Mouse (Mus musculus) kidney, adult 18-20 months (tissue): Measurements from ENCODE around the gene Ppm1l.

Experiments used
- DNase-seq: peaks from one replicate; pipeline ENCODE4 v3.0.0; 2021

Gene Ppm1l

DNA sequence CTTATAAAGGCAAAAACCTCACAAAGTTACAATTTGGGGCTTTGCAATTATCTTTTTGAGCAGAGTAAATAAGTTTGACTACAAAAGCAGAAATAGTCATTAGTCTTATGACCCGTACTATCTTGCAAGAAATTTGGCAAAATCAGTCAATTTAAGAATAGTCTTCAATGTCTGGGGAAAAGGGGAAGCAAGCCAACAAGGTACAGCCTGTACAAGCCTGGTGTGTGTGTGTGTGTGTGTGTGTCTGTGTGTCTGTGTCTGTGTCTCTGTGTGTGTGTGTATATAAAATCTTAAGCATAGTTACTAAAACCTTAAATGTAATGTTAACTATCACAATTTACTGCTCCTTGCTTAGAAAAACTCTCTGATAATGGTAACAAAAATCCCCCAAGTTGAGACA is 290.3 kb downstream of the Ppm1l start:
- no peak for DNase-seq

DNA sequence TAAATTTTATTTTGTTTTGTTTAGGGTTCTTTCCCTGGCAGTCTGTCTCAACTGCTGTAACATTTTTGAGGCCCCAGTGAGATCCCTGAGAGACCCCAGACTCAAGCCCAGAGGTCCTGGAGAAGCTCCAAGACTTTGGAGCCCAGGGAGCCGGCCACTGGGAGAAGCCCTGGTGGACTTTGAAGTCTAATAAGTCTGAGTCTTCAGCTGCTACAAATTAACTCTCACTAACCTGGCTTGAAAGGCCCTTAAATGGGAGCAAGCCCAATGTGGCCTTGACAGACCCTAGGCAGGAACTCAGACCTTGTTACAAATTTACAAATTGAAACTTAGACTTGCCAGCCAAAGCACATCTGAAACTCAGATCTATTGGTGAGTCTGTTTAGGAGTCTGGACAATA is 290.8 kb downstream of the Ppm1l start:
- peak; percentile 37 for DNase-seq

GRCm38 (mm10) chr3:69607909-69608308 is 291.2 kb downstream of the Ppm1l start:
- peak; percentile 41 for DNase-seq
